Mouse (Mus musculus) thymus, adult 2 months (tissue): ENCODE results near the gene Irf9. TPM values are rescaled to one million over a fixed set of nuclear protein-coding genes. Genes with fewer than 3 reads are reported as not detected.

Experiments
- DNase-seq: peaks from one replicate; pipeline ENCODE4 v3.0.0; 2021
- H3K27ac ChIP-seq: fragments of 200-500 bp; 2 replicates; pipeline ENCODE4 v1.5.1; 2012; ENCODE audit warnings: low read length, control low read depth; ENCODE audit not compliant: control insufficient read depth, insufficient read depth
- H3K27me3 ChIP-seq: fragments of 200-500 bp; 2 replicates; pipeline ENCODE4 v1.6.1; 2012; ENCODE audit warnings: mild to moderate bottlenecking, low read length, moderate library complexity, mixed read lengths; ENCODE audit not compliant: control insufficient read depth, insufficient read depth
- H3K36me3 ChIP-seq: fragments of 200-500 bp; 2 replicates; pipeline ENCODE4 v1.6.1; 2012; ENCODE audit warnings: mild to moderate bottlenecking, low read length, moderate library complexity; ENCODE audit not compliant: control insufficient read depth, insufficient read depth
- H3K4me1 ChIP-seq: fragments of 200-500 bp; replicated peaks from 2 replicates; pipeline ENCODE4 v1.6.1; 2012; ENCODE audit warnings: low read length; ENCODE audit not compliant: control insufficient read depth, insufficient read depth
- H3K4me3 ChIP-seq: fragments of 200-500 bp; 2 replicates; pipeline ENCODE4 v1.5.1; 2012; ENCODE audit warnings: mild to moderate bottlenecking, low read length, control low read depth, moderate library complexity; ENCODE audit not compliant: control insufficient read depth, insufficient read depth
- CTCF ChIP-seq: fragments of 200-500 bp; IDR thresholded peaks from 2 replicates; pipeline ENCODE4 v1.5.1; 2012; ENCODE audit warnings: mild to moderate bottlenecking, control low read depth, low read length, moderate library complexity, borderline replicate concordance; ENCODE audit not compliant: control insufficient read depth, poor library complexity, insufficient read depth; ENCODE audit errors: extremely low read depth
- POLR2A ChIP-seq: fragments of 200-500 bp; IDR thresholded peaks from 2 replicates; pipeline ENCODE4 v1.6.1; 2012; ENCODE audit warnings: mild to moderate bottlenecking, low read length, control low read depth, moderate library complexity; ENCODE audit not compliant: control insufficient read depth, poor library complexity, insufficient read depth; ENCODE audit errors: extremely low read depth
- WGBS: fragments of 180-500 bp; shearing (Covaris S2); methylation state at CpG from one replicate; pipeline ENCODE4 v1.1.7; 2018; 5-methylcytosine and 5-hydroxymethylcytosine counted together
- polyA plus RNA-seq: library from polyadenylated mRNA; depleted of rRNA; stranded (reverse); fragments of >200 nt; gene quantifications from 2 replicates; pipeline ENCODE4 v1.2.3, GENCODE M21; 2012; rRNA removed

Irf9 gene
- 135 and 162 TPM in 2 replicates for polyA plus RNA-seq

- peak within 1 kb of the TSS; percentile 92 for H3K27ac ChIP-seq
- DNase-seq, result no peak
- no peaks in the 10 kb centered on the region for H3K27me3 ChIP-seq
- H3K4me1 ChIP-seq, result peaks cover 31% of the 10 kb centered on the region
- peak within 1 kb of the TSS; percentile 64 for H3K4me3 ChIP-seq
- no peak for TF ChIP-seq POLR2A
- no peak for TF ChIP-seq CTCF
- WGBS, result 47% methylated on average over 7 of the region's 7 CpGs
- peaks cover 51% of the 10 kb centered on the region for H3K36me3 ChIP-seq
Observed at GRCm38 (mm10) chr14:55603271-55603632, at the start of gene Irf9. Irf9 (plus strand) TSS chr14:55603571.

- TF ChIP-seq CTCF (no peak), POLR2A (no peak)
- no peak overlapping the region for H3K4me3 ChIP-seq
- no peaks in the 10 kb centered on the region for H3K36me3 ChIP-seq
Observed at GRCm38 (mm10) chr14:55554635-55555034, 48.7 kb upstream of the Irf9 start.

GRCm38 (mm10) chr14:55555788-55556187 lies 47.6 kb upstream of the Irf9 start:
- Histone ChIP-seq H3K4me1 (peaks cover 3% of the 10 kb centered on the region; the same call in 1 of the 2 replicates), H3K36me3 (no peaks in the 10 kb centered on the region), H3K27me3 (no peaks in the 10 kb centered on the region), H3K27ac (no peak overlapping the region), H3K4me3 (no peak overlapping the region)
- 94% methylated on average over 3 of the region's 3 CpGs for WGBS
- TF ChIP-seq CTCF, result no peak
- no peak for TF ChIP-seq POLR2A
- no peak for DNase-seq

More at GRCm38 (mm10) chr14:55554635-55555034, 48.7 kb upstream of the Irf9 start:
- H3K27ac ChIP-seq, result no peak overlapping the region
- peaks cover 3% of the 10 kb centered on the region; the same call in 1 of the 2 replicates for H3K4me1 ChIP-seq
- DNase-seq, result no peak
- H3K27me3 ChIP-seq, result no peaks in the 10 kb centered on the region

GRCm38 (mm10) chr14:55557003-55557402 lies 46.4 kb upstream of the Irf9 start:
- WGBS, result 21% methylated on average over 5 of the region's 5 CpGs

GRCm38 (mm10) chr14:55557587-55557986 lies 45.8 kb upstream of the Irf9 start:
- WGBS, result 95% methylated on average over 3 of the region's 3 CpGs
- DNase-seq, result no peak
- TF ChIP-seq CTCF (no peak), POLR2A (no peak)

More at GRCm38 (mm10) chr14:55557003-55557402, 46.4 kb upstream of the Irf9 start:
- TF ChIP-seq CTCF, result no peak
- no peak for TF ChIP-seq POLR2A
- Histone ChIP-seq H3K36me3 (no peaks in the 10 kb centered on the region), H3K4me3 (no peak overlapping the region), H3K27me3 (no peaks in the 10 kb centered on the region), H3K27ac (no peak overlapping the region), H3K4me1 (peaks cover 10% of the 10 kb centered on the region)
- peak; percentile 68 for DNase-seq

GRCm38 (mm10) chr14:55558740-55559448 lies 44.5 kb upstream of the Irf9 start:
- TF ChIP-seq CTCF (no peak), POLR2A (no peak)
- Histone ChIP-seq H3K27me3 (no peaks in the 10 kb centered on the region), H3K4me1 (peaks cover 10% of the 10 kb centered on the region), H3K4me3 (no peak overlapping the region), H3K36me3 (no peaks in the 10 kb centered on the region), H3K27ac (no peak overlapping the region)
- no peak for DNase-seq
- WGBS, result 53% methylated on average over 6 of the region's 6 CpGs

More at GRCm38 (mm10) chr14:55557587-55557986, 45.8 kb upstream of the Irf9 start:
- H3K27ac ChIP-seq, result no peak overlapping the region
- no peaks in the 10 kb centered on the region for H3K36me3 ChIP-seq
- peaks cover 10% of the 10 kb centered on the region for H3K4me1 ChIP-seq
- no peak overlapping the region for H3K4me3 ChIP-seq
- no peaks in the 10 kb centered on the region for H3K27me3 ChIP-seq

- Histone ChIP-seq H3K27ac (peak within 1 kb of the TSS; percentile 92), H3K27me3 (no peaks in the 10 kb centered on the region), H3K4me3 (peak within 1 kb of the TSS; percentile 79), H3K36me3 (peaks cover under 1% of the 10 kb centered on the region), H3K4me1 (peaks cover 8% of the 10 kb centered on the region)
- DNase-seq, result peak; percentile 87
- no peak; the same call in 1 of the 2 replicates for TF ChIP-seq POLR2A
- TF ChIP-seq CTCF, result peak; percentile 36; the same call in 1 of the 2 replicates
- WGBS, result under 1% methylated on average over 27 of the region's 27 CpGs
Observed at GRCm38 (mm10) chr14:55559799-55560201, 43.6 kb upstream of the Irf9 start, which contains the start of gene Dcaf11. Dcaf11 (plus strand) TSS chr14:55560006.
